Mouse (Mus musculus): Measurements from ENCODE around the gene Slc25a40.

Gene Slc25a40

GRCm38 (mm10) chr5:8491778-8492177 lies 69.1 kb downstream of the Slc25a40 start:
- DNase-seq = no peak

Measured in thymus, postnatal 36 days (tissue).